Mouse (Mus musculus): ENCODE results near the gene 2010003K11Rik. TPM values are rescaled to one million over a fixed set of nuclear protein-coding genes. Genes with fewer than 3 reads are reported as not detected.

2010003K11Rik gene
- total RNA-seq, 1 experiment: not detected

DNA sequence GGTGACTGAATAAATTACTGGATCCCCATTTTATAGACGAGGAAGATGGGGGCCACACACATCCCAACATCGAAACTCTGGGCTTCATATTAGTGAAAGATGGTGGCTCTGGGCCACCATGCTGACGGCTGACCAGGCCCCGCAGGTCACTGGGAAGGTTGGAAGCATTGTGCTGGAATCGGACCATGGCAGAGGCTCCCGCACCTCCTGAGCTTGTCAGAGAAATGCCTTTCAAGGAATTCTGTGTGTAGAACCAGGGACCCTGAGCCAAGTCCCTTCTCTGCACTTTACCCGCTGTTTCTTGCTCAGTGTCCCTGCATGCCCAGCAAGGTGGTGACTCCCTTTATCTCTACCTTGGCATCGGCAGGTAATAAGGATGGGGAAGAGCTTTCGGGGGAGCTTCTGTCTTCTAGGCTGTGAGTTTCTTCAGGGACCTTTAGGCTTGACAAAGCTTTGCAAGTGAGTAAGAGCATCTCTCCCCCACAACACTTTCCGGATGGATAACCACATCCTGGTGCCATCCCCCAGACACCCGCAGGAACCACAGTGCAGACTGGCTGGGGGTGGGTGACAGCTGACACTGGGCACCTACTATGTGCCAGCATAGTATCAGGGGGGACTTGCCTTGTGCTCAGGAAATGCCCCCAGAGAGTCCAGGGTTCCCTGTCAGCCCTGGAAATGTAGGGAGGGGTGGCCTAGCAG lies 23.0 kb downstream of the 2010003K11Rik start:
- in situ Hi-C loops (cut with MboI; ENCODE audit: low sequenced_read_pairs in 2 of 2, unreplicated experiment in 2 of 2): no loop called here
- H3K36me3 ChIP-seq (ENCODE audit: control insufficient read depth, insufficient read depth, low read length, poor library complexity, severe bottlenecking): no peaks in the 10 kb centered on the region

DNA sequence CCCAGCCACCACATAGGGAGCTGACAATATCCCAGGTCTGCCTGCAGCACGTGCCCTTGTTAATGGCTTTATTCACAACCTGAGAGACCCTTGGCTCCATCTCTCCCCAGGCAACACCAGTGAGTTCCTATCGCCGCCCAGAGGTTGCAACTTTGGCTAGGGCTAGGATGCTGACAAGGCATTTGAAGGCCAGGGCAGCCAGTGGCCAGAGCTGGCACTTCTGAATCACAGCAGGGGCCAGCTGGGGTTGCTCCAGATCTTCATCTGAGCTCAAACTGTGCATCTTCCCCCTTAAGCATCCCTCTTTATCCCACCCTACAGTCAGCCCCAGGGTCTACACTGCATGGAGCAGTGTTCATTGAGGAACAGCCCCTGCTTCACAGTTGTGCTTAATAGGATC lies 23.6 kb downstream of the 2010003K11Rik start:
- TF ChIP-seq HCFC1 (IDR thresholded peaks at IDR 0.05; ENCODE audit: borderline replicate concordance, insufficient read depth, low read length) (no peak), ZNF384 (IDR thresholded peaks at IDR 0.05; ENCODE audit: low read depth, low read length) (no peak), ZC3H11A (IDR thresholded peaks at IDR 0.05; ENCODE audit: borderline replicate concordance, low read depth, low read length) (no peak), CHD2 (IDR thresholded peaks at IDR 0.05; ENCODE audit: low read depth, low read length) (no peak), MAFK (IDR thresholded peaks at IDR 0.05; ENCODE audit: insufficient read depth, low read depth, low read length) (no peak)
- Histone ChIP-seq H3K9me3 (ENCODE audit: control insufficient read depth, insufficient read depth, low read depth, low read length) (no peaks in the 10 kb centered on the region), H3K4me3 (ENCODE audit: insufficient read depth in 1 of 2, low read depth in 1 of 2, low read length in 2 of 2, poor library complexity in 1 of 2, severe bottlenecking in 1 of 2) (no peak overlapping the region), H3K4me1 (ENCODE audit: control insufficient read depth in 2 of 2, insufficient read depth in 2 of 2, low read length in 2 of 2, poor library complexity in 1 of 2) (peaks cover 0 to 2% of the 10 kb centered on the region in 2 experiments; a peak in 1 of 4 replicates), H3K27ac (ENCODE audit: insufficient read depth, low read depth, low read length, poor library complexity, severe bottlenecking) (no peak overlapping the region), H3K36me3 (ENCODE audit: control insufficient read depth, insufficient read depth, low read length, poor library complexity, severe bottlenecking) (no peaks in the 10 kb centered on the region), H3K9ac (ENCODE audit: insufficient read depth, low read depth, low read length, poor library complexity, severe bottlenecking) (no peak overlapping the region)
- in situ Hi-C loops (cut with MboI; ENCODE audit: low sequenced_read_pairs in 2 of 2, unreplicated experiment in 2 of 2): no loop called here
- no peak for DNase-seq (ENCODE audit: low read depth, low spot score)

More for the DNA sequence above, 23.0 kb downstream of the 2010003K11Rik start:
- Histone ChIP-seq H3K4me1 (ENCODE audit: control insufficient read depth in 2 of 2, insufficient read depth in 2 of 2, low read length in 2 of 2, poor library complexity in 1 of 2) (peaks cover 0 to 2% of the 10 kb centered on the region in 2 experiments; a peak in 1 of 4 replicates), H3K9me3 (ENCODE audit: control insufficient read depth, insufficient read depth, low read depth, low read length) (no peaks in the 10 kb centered on the region), H3K27ac (ENCODE audit: insufficient read depth, low read depth, low read length, poor library complexity, severe bottlenecking) (no peak overlapping the region), H3K9ac (ENCODE audit: insufficient read depth, low read depth, low read length, poor library complexity, severe bottlenecking) (no peak overlapping the region), H3K4me3 (ENCODE audit: insufficient read depth in 1 of 2, low read depth in 1 of 2, low read length in 2 of 2, poor library complexity in 1 of 2, severe bottlenecking in 1 of 2) (no peak overlapping the region)
- TF ChIP-seq ZC3H11A (IDR thresholded peaks at IDR 0.05; ENCODE audit: borderline replicate concordance, low read depth, low read length) (no peak), ZNF384 (IDR thresholded peaks at IDR 0.05; ENCODE audit: low read depth, low read length) (no peak), MAFK (IDR thresholded peaks at IDR 0.05; ENCODE audit: insufficient read depth, low read depth, low read length) (no peak), CHD2 (IDR thresholded peaks at IDR 0.05; ENCODE audit: low read depth, low read length) (no peak), HCFC1 (IDR thresholded peaks at IDR 0.05; ENCODE audit: borderline replicate concordance, insufficient read depth, low read length) (no peak)
- no peak for DNase-seq (ENCODE audit: low read depth, low spot score)

DNA sequence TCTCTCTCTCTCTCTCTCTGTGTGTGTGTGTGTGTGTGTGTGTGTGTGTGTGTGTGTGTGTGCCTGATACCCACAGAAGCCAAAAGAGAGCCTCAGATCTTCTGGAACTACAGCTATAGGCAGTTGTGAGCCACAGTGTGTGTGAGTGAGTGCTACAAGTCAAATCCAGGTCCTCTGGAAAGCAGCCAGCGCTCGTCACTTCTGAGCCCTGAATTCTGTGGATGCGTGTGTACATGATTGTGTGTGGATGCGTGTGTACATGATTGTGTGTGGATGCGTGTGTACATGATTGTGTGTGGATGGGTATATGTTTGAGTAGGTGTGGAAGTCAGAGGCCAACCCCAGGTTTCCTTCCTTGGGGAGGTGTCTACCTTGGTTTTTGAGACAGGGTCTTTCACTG lies 24.8 kb downstream of the 2010003K11Rik start:
- in situ Hi-C loops (cut with MboI; ENCODE audit: low sequenced_read_pairs in 2 of 2, unreplicated experiment in 2 of 2): no loop called here
- Histone ChIP-seq H3K36me3 (ENCODE audit: control insufficient read depth, insufficient read depth, low read length, poor library complexity, severe bottlenecking) (no peaks in the 10 kb centered on the region), H3K9me3 (ENCODE audit: control insufficient read depth, insufficient read depth, low read depth, low read length) (no peaks in the 10 kb centered on the region), H3K27ac (ENCODE audit: insufficient read depth, low read depth, low read length, poor library complexity, severe bottlenecking) (no peak overlapping the region), H3K9ac (ENCODE audit: insufficient read depth, low read depth, low read length, poor library complexity, severe bottlenecking) (no peak overlapping the region), H3K4me3 (ENCODE audit: insufficient read depth in 1 of 2, low read depth in 1 of 2, low read length in 2 of 2, poor library complexity in 1 of 2, severe bottlenecking in 1 of 2) (no peak overlapping the region), H3K4me1 (ENCODE audit: control insufficient read depth in 2 of 2, insufficient read depth in 2 of 2, low read length in 2 of 2, poor library complexity in 1 of 2) (peaks cover 0 to 2% of the 10 kb centered on the region in 2 experiments; a peak in 1 of 4 replicates)
- TF ChIP-seq CHD2 (IDR thresholded peaks at IDR 0.05; ENCODE audit: low read depth, low read length) (no peak), ZC3H11A (IDR thresholded peaks at IDR 0.05; ENCODE audit: borderline replicate concordance, low read depth, low read length) (no peak)
- DNase-seq (ENCODE audit: low read depth, low spot score): no peak

DNA sequence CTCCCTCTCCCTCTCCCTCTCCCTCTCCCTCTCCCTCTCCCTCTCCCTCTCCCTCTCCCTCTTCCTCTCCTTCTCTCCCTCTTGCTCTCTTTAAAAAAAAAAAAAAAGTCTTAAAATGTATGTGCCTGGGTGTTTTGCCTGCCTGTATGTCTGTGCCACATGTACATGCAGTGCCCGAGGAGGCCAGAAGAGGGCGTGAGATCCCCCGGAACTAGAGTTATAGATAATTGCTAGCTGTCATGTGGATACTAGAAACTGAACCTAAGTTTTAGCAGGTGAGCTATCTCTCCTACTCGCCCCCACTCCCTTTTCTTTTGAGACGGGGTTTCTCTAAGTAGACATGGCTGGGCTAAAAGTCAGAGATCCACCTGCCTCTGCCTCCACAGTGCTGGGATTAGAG lies 30.0 kb downstream of the 2010003K11Rik start:
- no peak for TF ChIP-seq MAFK (IDR thresholded peaks at IDR 0.05; ENCODE audit: insufficient read depth, low read depth, low read length)
- 0 out of 2 replicates have a peak, but pooled peaks have one; percentile 43 for TF ChIP-seq ZNF384 (IDR thresholded peaks at IDR 0.05; ENCODE audit: low read depth, low read length)
- H3K36me3 ChIP-seq (ENCODE audit: control insufficient read depth, insufficient read depth, low read length, poor library complexity, severe bottlenecking): no peaks in the 10 kb centered on the region
- no peaks in the 10 kb centered on the region for H3K4me1 ChIP-seq (ENCODE audit: control insufficient read depth in 2 of 2, insufficient read depth in 2 of 2, low read length in 2 of 2, poor library complexity in 1 of 2)
- in situ Hi-C loops (cut with MboI; ENCODE audit: low sequenced_read_pairs in 2 of 2, unreplicated experiment in 2 of 2): no loop called here
- H3K4me3 ChIP-seq (ENCODE audit: insufficient read depth in 1 of 2, low read depth in 1 of 2, low read length in 2 of 2, poor library complexity in 1 of 2, severe bottlenecking in 1 of 2): no peak overlapping the region
- no peaks in the 10 kb centered on the region for H3K9me3 ChIP-seq (ENCODE audit: control insufficient read depth, insufficient read depth, low read depth, low read length)
- H3K9ac ChIP-seq (ENCODE audit: insufficient read depth, low read depth, low read length, poor library complexity, severe bottlenecking): no peak overlapping the region
- peak; percentile 38 for DNase-seq (ENCODE audit: low read depth, low spot score)
- H3K27ac ChIP-seq (ENCODE audit: insufficient read depth, low read depth, low read length, poor library complexity, severe bottlenecking): no peak overlapping the region

DNA sequence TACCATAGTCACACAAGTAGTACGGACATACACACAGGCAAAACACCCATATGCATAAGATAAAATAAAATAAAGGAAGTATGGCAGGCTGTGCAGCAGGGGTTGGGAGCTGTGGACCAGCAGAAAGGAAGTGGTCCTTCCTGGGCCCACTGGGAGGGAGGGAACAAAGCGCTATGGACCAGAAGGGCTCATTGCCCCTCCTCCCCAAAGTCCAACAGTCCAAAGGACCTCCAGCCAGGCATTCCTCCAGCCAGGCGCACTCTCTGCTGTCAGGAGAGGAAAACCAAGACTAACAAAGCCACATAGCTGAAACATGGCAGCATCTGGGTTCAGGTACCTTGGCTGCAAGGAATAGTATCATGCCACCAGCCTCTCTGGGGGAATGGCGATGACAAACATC lies 33.7 kb downstream of the 2010003K11Rik start:
- Histone ChIP-seq H3K4me3 (ENCODE audit: insufficient read depth in 1 of 2, low read depth in 1 of 2, low read length in 2 of 2, poor library complexity in 1 of 2, severe bottlenecking in 1 of 2) (no peak overlapping the region), H3K27ac (ENCODE audit: insufficient read depth, low read depth, low read length, poor library complexity, severe bottlenecking) (no peak overlapping the region), H3K4me1 (ENCODE audit: control insufficient read depth in 2 of 2, insufficient read depth in 2 of 2, low read length in 2 of 2, poor library complexity in 1 of 2) (no peaks in the 10 kb centered on the region), H3K9ac (ENCODE audit: insufficient read depth, low read depth, low read length, poor library complexity, severe bottlenecking) (no peak overlapping the region), H3K9me3 (ENCODE audit: control insufficient read depth, insufficient read depth, low read depth, low read length) (no peaks in the 10 kb centered on the region), H3K36me3 (ENCODE audit: control insufficient read depth, insufficient read depth, low read length, poor library complexity, severe bottlenecking) (no peaks in the 10 kb centered on the region)
- TF ChIP-seq HCFC1 (IDR thresholded peaks at IDR 0.05; ENCODE audit: borderline replicate concordance, insufficient read depth, low read length): no peak
- no peak for TF ChIP-seq ZNF384 (IDR thresholded peaks at IDR 0.05; ENCODE audit: low read depth, low read length)
- no peak for TF ChIP-seq MAFK (IDR thresholded peaks at IDR 0.05; ENCODE audit: insufficient read depth, low read depth, low read length)
- no peak for TF ChIP-seq ZC3H11A (IDR thresholded peaks at IDR 0.05; ENCODE audit: borderline replicate concordance, low read depth, low read length)
- no peak for TF ChIP-seq CHD2 (IDR thresholded peaks at IDR 0.05; ENCODE audit: low read depth, low read length)
- in situ Hi-C loops (cut with MboI; ENCODE audit: low sequenced_read_pairs in 2 of 2, unreplicated experiment in 2 of 2): no loop called here
- no peak for DNase-seq (ENCODE audit: low read depth, low spot score)

All from ES-E14 (cell line).